Mouse (Mus musculus) frontal cortex, adult (tissue): ENCODE data around the gene Arl14.
"Not testable (repeated sequence)": the region's sequence is repeated elsewhere in the genome, so short reads cannot be mapped to it uniquely, and the experiment has no call there.

Source experiments
- ATAC-seq: cut with Nextera tagmentation; 2 replicates; pipeline ENCODE4 v1.9.2; 2017; ENCODE audit warnings: mild to moderate bottlenecking, moderate library complexity, mixed read lengths; ENCODE audit not compliant: low TSS enrichment

Arl14 gene

DNA sequence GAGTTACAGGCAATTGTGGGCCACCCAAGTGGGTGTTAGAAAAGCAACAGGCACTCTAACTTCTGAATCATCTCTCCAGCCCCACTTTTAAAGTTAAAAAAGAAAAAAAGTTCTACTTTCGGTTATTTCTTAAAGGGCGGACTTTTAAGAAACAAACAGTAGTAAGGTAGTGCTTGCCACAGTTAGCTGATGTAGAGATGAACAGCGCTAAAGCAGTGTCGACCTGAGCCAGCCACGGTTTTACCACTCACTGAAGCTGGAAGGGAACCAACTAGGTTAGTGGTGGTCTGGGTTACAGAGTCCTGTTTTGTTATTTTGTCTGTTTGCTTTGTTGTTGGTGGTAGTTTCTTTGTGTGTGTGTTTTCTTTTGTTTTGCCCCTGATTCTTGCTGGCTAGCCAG, 8.8 kb upstream of the Arl14 start:
- no peak for ATAC-seq

DNA sequence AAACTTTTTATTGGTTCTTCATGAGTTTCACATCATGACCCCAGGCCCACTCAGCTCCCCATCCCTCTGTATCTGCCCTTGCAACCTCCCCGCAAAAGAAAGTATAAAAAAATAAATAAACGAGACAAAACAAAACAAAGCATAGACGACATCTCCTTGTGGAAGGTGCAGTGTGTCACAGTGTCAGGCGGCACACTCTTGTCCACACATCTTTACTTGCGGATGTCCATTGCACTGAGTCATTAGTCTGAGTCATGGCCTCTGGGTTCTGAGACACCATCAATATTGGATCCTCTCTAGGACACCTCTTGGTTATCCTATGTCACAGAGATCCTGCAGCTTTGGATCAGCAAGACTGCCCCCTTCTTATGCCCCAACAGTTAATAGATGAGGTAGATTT, 7.7 kb upstream of the Arl14 start:
- no peak for ATAC-seq

DNA sequence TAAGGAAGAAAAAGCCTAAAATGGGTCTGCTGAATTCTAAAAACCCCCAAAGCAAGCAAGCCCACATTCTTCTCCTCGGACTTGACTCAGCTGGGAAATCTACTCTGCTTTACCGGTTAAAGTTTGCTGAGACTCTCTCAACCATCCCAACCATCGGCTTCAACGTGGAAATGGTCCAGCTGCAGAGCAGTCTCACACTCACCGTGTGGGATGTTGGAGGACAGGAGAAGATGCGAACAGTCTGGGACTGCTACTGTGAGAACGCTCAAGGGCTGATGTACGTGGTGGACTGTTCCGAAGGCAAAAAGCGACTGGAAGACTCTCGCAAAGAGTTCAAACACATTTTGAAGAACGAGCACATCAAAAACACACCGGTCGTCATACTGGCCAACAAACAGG, 282 bp downstream of the Arl14 start:
- peak; percentile 31; the same call in 1 of the 2 replicates for ATAC-seq

DNA sequence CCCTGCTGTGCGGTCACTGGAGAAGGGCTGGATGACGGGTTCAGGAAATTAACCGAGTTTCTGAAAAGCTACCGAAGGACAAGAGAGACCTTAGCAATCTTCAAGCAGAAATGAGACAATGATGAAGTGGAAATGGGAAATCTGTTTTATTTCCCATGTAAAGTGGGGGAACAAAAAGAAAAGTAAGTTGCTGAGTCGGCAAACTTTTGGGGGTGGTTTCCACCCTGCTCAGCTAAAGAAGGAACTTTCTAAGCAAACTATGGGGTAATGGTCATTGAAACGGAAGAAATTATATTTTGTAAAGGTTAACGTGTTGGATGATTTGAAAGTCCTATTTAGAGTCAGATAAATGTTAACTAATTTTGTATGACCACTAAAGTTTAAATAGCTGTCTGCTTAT, 768 bp downstream of the Arl14 start:
- ATAC-seq, result no peak

DNA sequence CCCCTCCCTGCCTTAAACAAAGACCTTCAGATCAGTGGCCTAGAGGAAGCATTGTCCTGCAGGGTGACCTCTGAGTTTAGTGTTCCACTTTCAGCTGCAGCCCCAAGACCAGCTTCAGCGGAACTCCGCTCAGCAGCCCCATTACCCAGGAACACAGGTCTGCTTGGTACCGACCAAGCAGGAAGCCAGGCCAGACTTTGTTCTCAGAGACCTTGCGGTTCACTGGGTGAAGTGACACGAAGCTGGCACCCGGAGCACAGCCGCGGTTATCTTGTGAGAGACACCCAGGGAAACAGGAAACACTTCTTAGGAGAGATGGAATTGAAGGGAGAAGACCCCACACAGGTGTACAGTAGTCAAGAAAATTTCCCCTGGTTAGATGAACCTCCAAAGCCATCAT, 1.4 kb downstream of the Arl14 start:
- no peak for ATAC-seq

DNA sequence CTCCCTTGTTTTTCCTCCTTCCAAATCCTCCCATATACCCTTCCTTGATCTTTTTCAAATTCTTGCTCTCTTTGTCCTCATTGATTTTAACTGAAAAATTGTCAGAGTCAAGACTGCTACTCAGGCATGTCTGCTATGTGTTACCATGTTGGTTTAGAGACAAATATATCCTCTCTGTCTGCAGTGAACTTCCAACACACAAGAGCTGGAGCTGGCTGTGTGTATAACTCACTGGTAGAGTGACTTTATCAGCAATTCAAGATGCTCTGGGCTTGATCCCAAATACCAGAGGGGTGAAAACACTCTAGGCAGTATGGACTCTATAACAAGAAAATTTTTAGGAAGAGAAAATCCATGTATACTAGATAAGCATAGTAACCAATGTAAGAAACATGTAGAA, 2.8 kb downstream of the Arl14 start:
- no peak for ATAC-seq

DNA sequence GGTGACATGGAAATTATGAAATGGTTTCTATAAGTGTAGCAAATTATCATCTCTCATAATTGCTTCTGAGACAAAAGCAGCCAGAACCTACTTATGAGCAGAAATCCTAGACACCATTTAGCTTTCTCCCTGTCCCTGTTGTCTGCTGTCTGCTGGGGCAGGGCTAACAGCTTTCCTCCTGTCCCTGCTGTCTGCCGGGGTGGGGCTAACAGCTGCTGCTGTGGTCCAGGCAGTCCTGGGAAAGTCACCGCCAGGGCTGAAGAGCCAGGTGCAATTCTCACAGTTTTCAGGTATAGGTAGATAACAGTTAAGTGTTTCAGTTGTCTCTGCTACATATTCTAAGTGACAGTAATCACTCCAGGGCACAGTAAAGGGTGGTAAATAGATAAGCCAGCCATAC, 4.3 kb downstream of the Arl14 start:
- ATAC-seq, result no peak

DNA sequence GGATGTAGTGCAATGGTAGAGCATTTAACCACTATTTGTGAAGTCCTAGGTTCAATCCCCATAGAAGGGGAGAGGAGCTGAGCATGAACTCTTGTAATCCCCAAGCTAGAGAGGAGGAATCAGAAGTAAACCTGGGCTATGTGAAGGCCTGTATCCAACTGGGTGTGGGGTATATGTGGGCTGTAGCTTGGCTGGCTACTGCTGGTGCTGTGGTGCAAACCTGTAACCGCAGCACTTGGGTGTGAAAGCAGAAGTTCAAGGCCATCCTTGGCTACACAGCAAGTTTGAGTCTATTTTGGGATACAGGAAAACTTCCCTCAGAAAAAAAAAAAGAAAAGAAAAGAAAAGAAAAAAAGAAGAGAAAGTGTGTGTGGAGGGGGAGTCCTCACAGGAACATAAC, 5.8 kb downstream of the Arl14 start:
- no peak for ATAC-seq

DNA sequence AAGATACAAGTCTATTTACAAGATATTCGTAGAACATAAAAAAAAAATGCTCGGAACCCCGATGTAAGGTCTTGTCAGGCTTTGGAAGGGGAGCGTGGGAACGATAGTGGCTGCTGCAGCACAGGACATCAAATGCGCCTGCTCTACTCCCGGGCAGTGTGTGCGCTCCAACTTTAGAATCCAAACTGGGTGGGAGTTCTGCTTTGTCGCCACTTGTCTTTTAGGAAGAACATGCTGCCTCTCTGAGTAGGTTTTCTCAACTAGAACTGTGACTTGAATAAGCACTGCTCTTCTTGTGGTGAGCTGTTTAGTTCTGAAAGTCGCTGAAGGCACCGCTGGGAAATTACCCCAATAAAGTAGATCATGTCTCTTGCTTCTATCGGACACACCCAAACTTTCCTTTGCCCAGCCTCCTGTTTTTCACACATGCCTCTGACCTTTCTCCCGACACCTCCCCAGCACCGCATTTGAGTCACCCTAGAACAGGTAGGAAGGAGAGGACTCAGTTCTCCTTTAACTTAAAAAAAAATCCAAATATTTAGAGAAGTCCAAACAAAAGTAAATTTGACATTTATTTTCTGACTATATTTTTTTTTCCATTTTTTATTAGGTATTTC, 9.4 kb downstream of the Arl14 start:
- peak; percentile 95 for ATAC-seq

DNA sequence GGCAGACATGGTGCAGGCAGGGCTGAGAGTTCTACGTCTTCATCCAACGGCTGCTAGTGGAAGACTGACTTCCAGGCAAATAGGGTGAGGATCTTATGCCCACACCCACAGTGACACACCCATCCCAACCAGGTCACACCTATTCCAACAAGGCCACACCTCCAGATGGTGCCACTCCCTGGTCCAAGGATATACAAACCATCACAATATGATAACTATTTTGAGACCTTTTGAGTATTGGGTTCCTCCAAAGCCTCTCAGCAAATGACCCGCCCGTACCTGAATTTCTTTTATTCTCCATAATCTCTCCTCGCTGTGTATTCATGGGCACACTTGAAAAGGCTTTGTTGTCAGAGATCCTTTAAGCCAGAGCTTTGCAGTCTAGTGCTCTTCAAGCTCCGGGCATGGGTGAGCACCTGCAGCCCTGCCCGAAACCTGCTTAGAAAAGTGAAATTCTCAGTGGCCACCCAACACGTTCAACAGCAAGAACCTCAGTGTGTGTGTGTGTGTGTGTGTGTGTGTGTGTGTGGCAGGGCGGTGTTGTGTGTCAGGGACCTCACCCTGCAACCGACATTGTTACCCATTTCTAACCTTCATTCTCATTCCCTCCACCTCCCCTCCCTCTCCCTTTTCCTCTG, 11.5 kb downstream of the Arl14 start:
- not testable (repeated sequence) for ATAC-seq

DNA sequence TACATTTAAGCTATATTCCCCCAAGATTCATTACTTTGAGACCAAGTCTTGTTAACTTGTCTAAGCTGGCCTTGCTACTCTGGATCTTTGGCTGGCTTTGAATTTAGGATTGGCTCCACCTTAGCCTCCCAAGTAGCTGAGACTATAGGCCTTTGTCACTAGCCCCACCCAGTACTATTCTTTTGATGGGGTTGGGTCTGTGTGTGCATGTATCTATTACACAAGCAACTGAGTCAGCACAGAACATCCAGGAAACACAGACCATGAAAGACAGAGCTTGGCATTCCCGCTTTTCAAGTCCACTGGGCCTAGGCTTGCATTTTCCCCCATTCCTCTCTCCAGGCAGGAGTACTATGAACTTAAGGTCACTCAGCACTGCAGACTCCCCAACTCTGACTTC, 12.3 kb downstream of the Arl14 start:
- no peak for ATAC-seq

DNA sequence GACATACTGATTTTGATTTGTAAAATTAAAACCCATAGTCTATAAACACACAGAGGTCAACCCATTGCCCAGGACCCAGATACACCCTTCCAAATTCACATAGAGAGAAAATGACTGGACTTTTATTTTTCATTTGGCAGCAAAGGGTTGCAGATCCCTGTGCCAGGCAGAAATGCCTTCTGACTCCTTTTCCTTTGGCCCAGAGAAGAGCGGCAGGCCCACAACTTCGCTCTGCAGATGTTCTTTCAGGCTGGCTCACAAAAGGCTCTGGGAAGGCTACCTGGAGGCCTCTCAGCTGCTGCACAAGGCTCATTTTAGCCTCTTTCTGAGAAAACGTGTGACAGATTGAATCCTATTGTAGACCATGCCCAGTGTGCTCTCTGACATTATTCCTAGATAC, 13.6 kb downstream of the Arl14 start:
- no peak for ATAC-seq

DNA sequence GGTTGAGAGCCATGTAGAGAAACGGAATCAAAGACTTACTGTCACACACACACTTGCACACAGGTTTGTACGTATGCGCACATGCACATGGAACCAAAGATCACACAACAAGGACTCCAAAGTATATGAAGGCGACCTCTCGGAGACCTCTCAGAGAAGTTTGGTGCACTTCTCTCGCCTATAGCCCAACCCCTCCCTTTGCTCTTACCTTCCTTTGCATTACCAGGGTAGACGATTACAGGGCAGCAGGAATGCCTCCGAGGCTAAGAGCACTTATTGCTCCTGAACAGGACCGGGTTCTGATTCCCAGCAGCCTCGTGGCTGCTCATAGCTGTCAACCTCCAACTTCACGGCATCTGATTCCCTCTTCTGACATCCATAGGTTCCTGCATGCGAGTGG, 14.3 kb downstream of the Arl14 start:
- no peak for ATAC-seq

DNA sequence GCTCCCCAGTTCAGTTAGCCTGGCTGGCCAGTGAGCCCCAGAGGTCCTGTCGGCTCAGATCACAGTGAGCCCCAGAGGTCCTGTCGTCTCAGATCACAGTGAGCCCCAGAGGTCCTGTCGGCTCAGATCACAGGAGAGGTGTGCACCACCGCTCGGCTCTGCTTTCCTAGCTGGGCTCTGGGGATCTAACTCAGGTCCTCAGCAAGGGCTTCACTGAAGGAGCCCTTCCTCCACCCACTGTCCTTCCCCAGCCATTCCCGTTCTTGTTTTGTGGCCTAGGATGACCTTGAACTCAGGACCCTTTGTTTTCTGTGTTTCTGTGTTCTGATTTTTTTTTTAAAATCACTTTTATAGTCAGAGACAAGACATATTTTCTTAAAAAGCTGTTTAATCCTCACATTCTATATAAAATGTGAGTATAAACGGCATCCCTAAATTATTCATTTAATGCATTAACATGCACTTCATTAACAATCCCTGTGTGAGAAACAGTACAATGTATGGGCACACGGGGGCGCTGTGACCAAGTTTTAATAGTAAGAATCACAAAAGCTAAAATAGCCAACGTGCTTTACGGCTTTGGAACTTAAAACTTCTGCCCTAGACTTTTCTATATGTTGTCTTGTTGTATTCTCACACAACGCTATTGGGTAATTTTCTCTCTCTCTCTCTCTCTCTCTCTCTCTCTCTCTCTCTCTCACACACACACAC, 16.1 kb downstream of the Arl14 start:
- peak; percentile 70; the same call in 1 of the 2 replicates for ATAC-seq

DNA sequence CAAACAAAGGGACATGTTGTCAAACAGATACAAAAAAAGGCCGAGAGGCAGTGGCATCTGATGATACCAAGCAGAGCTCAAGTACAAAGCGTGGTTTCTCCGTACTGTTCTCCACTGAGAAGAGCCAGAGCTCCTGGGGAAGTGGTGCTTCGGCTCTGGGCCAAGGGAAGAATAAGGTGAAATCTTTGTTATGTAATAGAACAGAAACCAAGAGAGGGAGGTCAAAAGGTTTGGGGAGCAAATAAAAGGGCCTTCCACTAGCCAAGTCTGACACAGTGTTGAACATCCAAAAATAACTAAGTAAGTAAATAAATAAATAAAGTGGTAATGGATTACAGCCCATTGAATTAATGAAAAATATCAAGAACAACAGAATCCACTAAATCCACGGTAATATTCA, 17.0 kb downstream of the Arl14 start:
- ATAC-seq, result no peak

DNA sequence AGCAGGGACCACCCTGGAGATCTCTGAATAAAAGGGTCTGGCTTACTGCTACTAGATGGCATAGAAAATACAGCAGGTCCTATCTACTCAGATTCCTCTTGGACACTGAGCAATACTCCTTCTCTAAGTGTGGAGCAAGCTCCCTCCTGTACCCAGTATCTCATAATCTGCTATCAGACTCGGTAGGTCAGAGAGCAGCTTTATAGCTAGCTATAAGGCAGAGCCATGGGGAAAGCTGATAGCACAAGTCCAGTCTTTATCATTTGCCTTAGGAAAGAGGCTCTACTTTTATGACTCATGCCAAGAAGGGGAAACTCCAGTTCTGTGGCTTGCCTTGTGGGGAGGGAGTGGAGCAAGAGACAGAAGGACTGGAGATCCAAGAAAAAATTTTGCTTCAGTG, 18.8 kb downstream of the Arl14 start:
- ATAC-seq, result no peak

DNA sequence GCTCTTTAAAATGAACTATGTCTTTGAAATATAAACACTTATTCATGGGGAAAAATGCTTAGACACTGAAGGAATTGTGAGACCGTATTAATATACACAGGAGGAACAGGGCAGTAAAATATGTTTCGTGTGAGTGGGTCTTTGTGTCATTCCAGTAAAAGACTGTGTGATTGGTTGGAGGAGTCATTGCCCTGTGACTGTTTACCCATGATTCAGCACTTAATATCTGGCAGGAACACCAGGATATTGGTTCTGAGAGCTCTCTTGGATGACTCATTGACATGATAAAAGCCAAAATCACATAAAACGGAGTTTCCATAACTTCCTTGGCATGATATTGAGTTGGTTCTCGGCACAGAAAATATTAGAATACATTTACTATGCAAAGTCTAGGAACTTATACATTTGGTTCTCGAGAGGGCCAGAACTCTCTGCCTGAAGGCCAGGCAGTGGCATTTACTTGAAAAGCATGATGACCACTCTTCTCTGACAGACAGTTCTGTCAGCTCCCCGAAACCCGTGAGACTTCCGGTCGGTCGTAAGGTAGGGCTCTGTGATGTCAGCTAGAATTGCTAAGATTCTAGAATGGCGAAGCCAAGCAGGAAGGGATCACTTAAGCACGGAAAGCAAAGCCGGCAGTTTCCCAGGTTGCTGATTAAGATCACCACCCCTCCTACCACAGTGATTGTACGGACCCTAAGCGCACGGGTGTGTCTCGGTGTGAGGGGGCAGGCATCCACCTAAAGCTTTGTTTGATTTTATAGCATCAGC, 31.1 kb downstream of the Arl14 start:
- ATAC-seq, result no peak

DNA sequence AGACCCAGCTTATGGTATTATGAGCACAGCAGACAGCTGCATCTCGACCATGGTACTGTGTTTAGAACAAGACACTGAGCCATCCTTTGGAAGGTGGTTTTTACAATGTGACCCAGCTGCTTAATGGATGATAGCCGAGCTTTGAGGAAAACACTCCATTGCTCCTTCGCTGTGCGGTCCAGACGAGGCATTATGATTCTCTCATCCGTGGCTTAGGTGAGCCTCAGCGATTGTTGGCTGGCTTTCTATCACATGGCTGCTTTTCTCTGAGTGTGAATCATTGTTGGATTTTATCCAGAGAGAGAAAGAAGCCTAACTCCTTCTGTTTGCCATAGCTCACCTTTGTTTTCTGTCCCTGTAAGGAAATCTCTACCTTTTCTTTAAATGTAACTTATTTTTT, 32.5 kb downstream of the Arl14 start:
- ATAC-seq, result no peak

DNA sequence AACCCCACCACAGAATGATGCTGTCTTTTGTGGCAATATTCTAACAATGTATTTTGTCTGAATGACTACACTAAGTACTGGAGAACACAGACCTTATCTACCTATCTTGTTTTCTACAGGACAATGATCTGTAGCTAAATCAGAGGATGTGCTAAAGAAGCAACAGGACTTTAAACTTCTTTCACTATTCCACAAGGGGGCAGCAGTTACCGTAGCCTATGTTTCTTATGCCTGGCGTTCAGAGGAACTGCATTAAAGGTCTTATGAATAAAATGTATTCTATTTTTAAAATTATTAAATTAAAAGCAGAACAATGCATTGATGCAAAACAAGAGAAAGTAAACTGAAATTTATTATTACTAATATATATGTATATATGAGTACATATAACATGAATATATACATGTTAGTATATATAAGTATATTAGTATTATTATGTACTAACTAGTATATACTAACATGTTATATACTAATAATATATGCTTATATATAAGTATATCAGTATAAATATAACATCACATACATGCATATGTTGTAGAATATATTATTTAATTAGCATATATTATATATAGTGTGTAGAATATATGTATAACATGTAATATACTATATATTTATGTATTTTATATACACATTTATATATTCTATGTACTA, 35.0 kb downstream of the Arl14 start:
- peak; percentile 81 for ATAC-seq

DNA sequence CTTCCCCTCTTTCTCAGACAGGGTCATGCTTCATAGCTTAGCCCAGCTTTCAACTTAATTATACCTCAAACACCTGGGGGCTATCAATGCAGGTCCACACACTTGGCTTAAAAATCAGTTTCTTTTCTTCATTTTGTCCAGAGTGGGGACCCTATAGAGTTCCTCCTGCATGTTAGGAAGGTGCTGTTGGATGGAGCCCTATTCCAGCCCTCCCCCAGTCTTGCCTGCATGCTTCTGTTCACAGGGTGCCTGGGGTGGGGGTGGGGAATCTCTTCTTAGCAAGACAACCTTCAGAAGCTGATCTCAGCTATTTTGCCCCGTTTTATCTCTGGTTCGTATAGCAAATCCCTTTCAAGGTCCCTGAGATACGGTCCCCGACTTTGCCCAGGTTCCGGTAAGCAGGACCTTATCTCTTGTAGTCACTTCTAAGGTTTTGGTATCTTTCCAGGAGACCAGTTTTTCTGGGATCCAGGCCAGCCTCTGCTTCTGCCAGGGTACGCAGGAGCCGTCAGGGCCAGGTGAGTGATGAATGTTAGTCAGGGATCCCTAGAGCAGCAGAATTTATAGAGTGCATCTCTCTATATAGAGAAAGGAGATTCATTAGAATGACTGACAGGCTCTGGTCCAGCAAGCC, 40.9 kb downstream of the Arl14 start:
- no peak for ATAC-seq

DNA sequence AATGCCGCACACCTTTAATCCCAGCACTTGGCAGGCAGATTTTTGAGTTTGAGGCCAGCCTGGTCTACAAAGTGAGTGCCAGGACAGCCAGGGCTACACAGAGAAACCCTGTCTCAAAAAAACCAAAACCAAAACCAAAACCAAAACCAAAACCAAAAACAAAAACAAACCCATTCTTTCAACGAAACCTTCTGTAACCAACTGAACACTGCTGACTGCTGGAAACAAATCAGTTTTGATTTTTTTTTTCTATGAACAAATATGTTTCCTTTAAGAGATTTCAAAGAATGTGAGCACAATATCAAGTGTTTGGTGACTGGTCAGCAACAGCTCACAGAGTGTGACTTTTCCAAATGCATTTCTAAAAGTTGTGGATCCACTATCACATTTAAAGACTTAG, 42.1 kb downstream of the Arl14 start:
- ATAC-seq, result not testable (repeated sequence)

DNA sequence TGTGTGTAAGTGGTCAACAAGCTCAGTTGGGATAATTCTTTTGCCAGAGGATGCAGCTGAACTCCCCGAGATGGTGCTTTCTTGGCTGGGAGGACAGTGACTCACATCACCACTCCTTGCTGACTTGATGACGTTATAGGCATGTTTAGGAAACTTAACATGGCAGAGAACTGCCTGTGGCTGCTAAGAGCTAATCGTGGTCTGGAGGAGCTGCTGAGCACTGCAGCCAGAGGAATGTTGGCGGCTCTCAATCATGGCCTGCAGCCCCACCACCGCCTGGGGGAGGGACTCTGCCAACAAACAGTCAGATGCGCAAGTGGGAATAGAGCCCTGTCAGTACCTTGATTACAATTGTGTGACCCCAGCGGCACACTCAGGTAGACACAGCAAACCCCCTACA, 49.6 kb downstream of the Arl14 start:
- no peak for ATAC-seq
